Mouse (Mus musculus) lung, postnatal 0 days (tissue): ENCODE results near the gene Banf1.

Experiments
- CTCF ChIP-seq: IDR thresholded peaks from 2 replicates; pipeline ENCODE4 v1.5.1; 2016; ENCODE audit warnings: antibody characterized with exemption, mild to moderate bottlenecking
- EP300 ChIP-seq: IDR thresholded peaks from 2 replicates; pipeline ENCODE4 v1.6.1; 2016; ENCODE audit warnings: antibody characterized with exemption, mild to moderate bottlenecking, control low read depth

DNA sequence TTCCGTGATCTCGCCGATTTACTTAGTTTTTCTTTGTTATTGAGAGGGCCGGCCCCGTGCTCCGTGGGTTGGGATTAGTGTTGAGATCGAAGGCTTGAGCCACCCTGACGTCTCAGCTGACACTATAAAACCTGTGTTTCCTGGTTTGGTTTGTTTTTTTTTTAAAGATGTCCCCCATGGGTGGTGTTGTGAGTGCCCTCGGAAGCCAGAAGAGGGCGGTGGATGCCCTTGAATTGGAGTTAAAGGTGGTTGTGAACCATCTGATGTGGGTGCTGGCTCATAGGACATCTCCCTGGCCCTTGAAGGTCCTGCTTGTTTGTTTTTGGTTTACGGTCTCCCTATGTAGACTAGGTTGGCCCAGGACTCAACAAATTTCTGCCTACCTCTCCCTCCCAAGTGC is 487 bp upstream of the Banf1 start:
- peak; percentile 42 for TF ChIP-seq CTCF
- TF ChIP-seq EP300 = no peak
